Mouse (Mus musculus): ENCODE measurements around the gene Cstb.

- no peak for TF ChIP-seq GATA1 (IDR thresholded peaks at IDR 0.05; ENCODE audit: borderline replicate concordance, low read length)
- TF ChIP-seq FLI1 (IDR thresholded peaks at IDR 0.05; ENCODE audit: low read length): no peak
Measured at GRCm38 (mm10) chr10:78383567-78383966, 41.9 kb upstream of the Cstb start.
